Mouse (Mus musculus): Measurements from ENCODE around the gene Slc17a1.
A peak's percentile ranks its signal among the peaks of the same experiment; 100 is the strongest.

The Slc17a1 gene

DNA sequence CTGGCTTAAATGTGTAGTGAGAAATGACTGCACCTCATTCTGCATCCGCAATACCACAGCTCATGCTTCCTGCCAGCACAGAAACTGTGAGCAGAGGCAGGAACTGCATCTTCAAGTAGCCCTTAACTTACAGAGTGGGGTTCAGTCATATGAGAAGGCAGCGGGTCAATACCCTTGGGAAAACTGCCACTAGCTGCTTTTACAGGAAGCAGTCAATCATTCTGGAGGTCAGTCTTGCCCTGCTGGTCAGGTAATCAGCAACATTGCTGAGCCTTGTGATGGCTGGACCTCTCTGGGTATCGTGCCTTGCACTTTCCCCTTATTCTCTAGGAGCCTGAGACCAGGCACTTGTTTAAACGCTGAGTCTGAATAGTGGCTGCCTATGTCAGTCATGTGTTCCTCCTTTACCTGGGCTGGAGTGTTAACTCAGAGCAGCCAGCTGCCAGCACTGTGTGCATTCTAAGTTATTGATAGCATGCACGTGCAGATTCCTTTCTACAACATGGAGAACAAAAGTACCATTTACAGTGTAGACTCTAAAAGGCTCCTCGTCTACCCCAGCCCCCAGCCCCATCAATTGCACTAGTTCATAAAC lies 21.6 kb downstream of the Slc17a1 start:
- DNase-seq (ENCODE audit: low read depth, low spot score) = no peak

DNA sequence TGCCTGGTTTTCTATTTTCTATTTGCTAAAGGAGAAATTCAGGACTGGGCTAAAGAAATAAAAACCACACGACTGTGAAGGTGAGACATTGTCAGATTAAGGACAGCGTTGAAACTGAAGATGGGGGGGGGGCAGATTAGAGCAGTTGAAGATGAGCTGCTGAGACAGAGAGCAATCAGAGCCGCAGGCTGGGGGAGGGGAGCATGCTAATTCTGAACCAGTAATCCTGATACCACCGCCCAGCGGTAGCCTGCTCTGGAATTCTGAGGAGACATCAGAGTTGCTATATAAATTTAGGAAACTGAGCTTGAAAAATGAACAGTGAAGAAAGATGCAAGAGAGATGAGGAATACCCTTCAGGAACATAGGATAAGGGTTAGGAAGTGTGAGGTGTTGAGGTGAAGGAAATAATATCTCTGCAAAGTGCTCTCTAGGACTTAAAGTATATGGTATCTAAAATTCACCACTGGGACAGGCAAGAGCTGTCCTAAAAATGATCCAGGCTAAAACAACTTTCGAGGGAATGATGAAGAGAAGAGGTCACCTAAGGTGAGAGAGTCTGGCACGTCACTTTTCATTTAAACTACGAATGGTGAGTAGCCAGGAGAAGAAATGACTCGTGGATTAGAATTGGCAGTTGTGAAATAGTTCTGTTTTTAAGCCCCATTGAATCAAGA lies 25.2 kb downstream of the Slc17a1 start:
- no peak for DNase-seq (ENCODE audit: low read depth, low spot score)

DNA sequence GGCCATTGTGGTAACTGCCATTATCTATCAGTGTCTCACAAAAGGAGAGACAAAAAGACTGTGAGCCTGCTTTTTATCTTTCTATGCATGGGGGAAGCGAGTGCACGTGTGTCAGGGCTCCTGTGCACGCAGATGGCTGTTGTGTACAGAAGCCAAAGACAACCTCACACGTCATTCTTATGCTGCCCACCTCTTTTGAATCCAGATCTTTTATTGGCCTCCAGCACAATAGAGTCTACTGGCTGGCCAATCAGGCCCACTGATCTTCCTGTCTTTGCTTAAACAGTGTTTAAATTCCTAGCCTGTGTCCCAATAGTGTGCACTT lies 25.7 kb downstream of the Slc17a1 start:
- DNase-seq (ENCODE audit: low read depth, low spot score) = no peak

DNA sequence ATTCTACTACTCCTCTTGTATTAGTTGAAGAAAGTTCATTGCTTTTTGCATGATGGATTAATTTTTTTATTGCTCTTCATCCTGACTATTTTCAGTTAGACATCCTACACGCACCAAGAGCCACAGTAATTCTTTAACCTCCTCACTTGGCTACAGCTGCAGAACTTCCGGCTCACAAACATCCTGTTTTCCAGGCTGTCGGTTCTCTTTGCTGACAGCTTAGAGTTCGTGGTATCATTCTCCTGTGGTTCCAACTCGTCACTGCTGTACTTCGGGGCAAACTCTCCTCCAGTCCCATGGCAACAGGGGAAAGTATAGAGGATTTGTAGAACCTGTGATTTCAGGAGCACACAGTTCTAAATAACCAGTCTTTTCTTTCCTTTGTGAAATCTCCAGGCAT lies 30.7 kb downstream of the Slc17a1 start:
- no peak for DNase-seq (ENCODE audit: low read depth, low spot score)

DNA sequence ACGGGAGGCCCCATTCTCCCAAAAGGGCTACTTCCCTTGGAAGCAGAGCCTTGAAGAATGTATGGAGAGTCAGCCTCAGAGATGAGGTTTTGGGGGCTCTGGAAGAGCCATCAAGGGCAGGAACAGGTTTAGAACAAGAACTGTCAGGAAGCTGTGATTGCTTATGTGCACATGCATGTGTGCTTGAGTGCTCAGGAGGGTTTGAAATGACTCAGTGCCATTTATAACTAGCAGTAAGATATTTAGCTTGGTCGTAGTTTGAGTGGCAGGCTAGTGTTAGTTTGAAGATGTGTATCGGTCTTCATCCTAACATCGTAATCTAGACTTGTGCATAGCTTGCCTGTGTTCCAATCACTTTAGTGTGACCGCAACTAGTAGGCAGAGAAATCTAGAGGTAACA lies 39.4 kb downstream of the Slc17a1 start:
- DNase-seq (ENCODE audit: low read depth, low spot score) = no peak

DNA sequence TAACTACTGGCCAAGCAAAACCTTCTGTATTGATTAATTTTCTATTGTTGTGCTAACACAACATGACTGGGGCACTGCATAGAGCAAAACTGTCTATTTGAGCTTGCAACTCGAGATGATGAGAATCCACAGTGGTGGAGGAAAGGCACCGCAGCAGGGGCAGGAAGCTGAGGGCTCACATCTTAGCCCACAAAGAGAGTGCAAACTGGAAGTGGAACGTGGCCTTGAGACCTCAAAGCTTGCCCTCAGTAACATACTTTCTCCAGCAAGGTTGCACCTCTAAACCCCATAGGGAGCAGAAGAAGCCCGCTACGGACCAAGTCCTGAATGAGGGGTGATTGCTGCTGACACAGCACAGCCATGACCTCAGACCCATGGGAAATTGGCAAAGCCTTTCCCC lies 42.6 kb downstream of the Slc17a1 start:
- no peak for DNase-seq (ENCODE audit: low read depth, low spot score)

DNA sequence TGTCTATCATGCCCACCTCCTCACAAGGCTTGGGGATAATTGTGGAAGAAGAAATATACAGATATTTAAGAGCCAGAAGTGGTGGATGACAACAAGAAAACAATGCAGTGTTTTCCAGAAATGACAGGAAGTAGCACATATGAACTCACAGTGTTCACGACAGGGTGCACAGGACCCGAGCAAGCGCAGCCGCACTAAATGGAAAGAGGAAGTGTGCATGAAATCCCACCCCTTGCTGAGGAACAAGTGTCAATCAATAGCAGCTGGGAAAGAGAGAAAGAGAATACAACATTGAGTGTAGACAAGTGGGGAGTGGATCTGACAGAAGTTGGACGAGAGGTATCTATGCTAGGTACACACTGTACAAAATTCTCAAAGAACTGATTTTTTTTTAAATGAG lies 43.8 kb downstream of the Slc17a1 start:
- DNase-seq (ENCODE audit: low read depth, low spot score) = no peak

DNA sequence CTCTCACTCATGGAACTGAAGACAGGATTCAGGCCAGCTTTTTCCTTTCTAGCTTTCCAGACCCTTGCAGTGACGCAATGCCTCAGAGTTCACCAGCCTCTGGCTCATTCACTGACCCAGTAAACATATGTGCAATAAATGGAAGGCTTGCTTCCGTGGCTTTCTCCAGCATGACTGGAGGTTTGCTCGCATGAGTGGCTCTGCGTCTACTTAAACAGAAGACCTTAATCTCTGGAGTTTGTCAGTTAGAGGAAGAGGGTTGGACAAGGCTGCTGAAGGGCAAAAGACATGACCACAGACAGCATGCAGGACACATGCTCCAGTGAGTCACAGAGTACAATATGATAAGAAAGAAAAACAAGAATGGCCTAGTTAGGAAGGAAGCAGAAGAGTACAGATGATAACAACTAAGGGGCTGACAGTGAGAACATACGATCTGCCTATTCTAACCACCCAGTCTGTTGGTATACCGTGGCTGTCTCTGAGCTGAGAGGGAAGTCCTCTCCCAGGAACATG lies 46.3 kb downstream of the Slc17a1 start:
- no peak for DNase-seq (ENCODE audit: low read depth, low spot score)

DNA sequence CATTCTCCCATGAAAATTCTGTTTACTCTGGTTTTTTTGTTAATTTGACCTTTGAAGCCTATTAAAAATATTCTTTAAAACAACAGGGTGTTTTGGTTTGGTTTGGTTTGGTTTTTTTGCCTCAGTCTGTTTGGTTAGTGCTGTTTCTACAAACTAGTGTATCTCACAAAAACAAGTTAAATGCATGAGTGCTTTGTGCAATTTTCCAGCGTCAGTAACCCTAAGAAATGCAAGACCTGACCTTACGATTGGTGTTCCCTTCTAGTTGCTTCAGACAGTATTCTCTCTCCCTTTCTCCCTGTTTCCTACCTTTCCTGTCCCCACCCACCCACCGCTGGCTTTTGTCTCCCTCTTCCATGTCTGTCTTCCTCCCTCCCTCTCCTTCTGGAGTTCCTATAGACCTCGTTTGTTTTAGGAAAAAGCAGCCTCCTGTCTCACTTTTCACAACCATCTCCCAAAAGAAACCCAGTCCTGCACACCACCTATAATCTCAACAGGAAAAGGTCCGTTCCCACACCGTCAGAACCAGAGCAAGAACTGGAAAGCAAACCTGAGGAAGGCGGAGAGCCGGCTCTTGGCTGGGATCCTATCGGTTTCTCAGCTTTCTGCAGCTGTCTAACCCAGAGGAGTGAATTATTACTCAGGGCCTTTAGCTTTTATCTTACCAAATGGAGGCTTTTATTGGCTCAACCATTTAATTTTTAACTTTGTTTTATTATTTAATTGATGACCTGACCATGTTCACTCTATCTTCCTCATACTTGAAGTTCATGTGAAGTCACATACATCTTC lies 47.0 kb downstream of the Slc17a1 start, which contains the start of gene Slc17a4:
Gene Slc17a4, minus strand, starts transcription at position 634 of the 792 bp plus-strand sequence.
- no peak for DNase-seq (ENCODE audit: low read depth, low spot score)

DNA sequence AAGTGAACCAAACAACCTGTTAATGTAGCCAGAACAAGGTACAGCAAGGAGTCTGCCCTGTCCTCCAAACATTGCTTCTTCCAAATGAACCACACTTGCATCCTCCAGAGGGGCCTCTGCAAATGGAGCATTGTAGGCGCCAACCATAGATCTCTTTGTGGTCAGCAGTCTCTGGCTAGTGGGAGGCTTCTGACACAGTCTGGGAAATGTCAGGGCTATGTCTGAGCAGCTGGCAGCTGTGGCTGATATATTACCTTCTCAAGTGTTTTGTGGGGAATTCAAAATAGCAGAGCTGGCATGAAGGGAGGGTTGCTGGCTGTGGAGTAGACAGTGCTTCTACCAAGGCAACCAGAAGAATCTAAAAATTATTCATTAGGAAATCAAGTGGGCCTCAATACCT lies 48.6 kb downstream of the Slc17a1 start:
- DNase-seq (ENCODE audit: low read depth, low spot score) = no peak

DNA sequence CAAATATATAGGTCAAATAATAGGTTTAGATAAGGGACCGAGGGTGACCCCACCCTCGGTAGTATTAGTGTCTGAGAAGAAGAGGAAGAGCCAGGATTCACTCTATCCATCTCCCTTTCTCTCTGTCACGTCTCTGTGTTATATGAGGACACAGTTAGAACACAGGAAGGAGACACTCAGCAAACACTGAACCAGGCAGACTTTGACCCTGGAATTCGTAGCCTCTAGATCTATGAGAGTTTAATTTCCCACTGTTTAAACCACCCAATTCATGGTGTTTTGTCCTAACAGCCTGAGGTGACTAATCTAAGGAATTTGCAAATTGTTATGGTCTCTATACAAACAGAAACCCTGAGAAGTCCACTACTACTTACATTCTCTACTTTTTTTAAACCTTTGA lies 50.1 kb downstream of the Slc17a1 start:
- no peak for DNase-seq (ENCODE audit: low read depth, low spot score)

DNA sequence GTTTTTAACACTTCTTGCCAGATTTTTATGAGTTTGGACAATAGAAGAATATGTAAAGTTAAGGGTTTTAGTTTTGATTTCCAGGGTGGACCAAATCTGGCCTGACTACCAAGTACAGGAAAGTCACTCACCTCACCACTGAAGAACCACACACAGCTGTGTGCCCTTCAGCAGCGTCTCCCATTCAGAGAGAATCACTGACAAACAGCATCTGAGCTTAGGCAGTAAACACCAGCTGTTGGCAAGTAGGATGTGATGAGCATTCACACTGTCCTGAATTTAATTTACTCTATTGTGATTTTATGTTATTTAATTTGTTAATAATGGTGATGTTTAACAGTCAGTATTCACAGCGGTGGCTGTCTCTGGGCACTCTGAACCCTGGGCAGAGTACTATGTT lies 58.2 kb downstream of the Slc17a1 start:
- DNase-seq (ENCODE audit: low read depth, low spot score) = no peak

DNA sequence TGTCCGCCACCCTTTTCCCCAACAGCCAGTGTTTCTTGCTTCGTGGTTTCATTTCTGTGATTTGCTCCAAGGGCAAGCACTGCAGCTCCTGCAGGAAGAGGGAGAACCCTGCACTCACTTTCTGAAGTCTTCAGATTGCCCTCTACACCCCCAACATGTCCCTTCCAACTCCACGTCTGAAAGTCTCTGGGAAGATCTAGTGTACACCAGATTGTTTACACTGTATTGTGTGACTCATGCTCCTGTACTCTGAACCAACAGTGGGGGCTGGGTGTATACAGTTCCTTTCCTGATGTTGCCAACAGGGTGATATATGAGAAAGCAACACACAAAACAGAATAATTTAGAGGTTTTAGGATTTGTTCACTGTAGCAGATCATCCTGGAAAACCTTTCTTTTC lies 61.1 kb downstream of the Slc17a1 start:
- DNase-seq (ENCODE audit: low read depth, low spot score) = no peak

DNA sequence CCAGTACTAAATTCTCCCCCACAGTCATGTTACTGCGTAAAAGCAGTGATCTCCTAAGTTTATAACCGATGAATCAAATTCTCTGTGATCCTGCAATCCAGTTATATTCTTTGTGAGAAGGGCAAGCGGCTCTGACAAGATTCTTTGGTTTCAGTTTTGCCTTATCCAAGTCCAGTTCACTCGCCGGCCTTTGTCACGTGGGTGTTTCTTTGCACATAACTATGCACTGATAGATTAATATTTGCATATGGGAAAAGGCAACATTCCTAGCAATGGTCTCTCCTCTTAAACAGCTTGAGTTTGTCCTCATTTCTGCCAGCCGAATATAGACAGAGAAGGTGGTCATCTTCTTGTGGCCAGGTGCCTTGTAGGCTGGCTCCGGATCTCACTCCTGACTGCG lies 62.9 kb downstream of the Slc17a1 start:
- no peak for DNase-seq (ENCODE audit: low read depth, low spot score)

DNA sequence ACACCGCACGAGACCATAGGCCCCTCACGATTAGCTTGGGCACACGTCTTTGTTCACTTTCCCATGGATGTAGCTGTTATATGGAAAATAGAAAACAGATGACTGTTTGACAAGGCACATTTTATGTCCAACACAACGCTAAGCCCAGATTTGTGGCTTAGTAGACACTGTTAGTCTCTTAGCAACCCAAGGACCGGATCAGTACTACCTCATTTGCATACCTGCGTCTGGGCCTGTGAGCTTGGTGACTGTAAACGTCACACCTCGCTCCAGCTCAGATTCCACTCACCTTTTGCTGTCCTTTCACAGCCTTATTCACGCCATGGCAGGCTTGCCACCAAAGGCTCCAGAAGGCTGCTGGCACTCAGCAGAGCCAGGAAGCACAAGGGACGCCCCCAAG lies 63.4 kb downstream of the Slc17a1 start:
- DNase-seq (ENCODE audit: low read depth, low spot score) = peak; percentile 16

DNA sequence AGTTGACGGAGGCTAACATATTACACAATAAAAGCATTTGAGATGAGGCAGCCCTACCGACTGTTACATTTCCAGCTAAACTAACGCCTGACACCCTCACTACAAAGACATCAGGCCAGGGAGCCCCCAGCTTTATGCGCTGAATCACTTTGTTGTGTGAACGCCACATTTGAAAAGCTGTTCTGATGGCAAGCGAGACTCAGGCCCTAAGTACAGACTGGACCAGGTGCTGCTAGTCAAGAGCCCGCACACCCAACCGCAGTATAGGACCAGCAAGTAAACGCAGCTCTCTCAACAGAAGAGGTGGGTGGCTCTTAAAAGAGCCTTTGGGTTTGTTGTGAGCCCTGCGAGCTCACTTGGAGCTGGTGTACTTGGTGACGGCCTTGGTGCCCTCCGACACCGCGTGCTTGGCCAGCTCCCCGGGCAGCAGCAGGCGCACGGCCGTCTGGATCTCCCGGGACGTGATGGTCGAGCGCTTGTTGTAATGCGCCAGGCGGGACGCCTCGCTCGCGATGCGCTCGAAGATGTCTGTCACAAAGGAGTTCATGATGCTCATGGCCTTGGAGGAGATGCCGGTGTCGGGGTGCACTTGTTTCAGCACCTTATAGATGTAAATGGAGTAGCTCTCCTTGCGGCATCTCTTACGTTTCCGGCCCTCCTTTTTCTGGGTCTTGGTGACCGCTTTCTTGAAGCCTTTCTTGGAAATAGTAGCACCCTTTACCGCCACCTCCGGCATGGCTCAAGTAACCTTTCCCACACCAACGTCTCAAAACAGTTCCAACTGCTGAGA lies 66.1 kb downstream of the Slc17a1 start, which contains the start of gene Hist1h2ba:
Gene Hist1h2ba, minus strand, starts transcription at position 736 of the 790 bp plus-strand sequence.
- peak; percentile 51 for DNase-seq (ENCODE audit: low read depth, low spot score)

DNA sequence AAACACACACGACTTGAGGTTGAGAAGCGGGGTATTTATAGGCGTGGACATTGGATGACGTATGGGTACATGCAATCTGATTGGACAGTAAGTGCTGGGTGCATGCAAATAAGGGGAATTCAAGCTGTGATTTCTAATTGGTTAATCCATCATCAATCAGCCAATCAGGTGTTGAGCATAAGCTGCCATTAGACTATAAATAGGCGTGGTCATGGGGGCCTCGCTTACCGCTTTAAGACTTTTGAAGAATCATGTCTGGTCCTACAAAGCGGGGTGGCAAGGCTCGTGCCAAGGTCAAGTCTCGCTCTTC lies 66.6 kb downstream of the Slc17a1 start, which contains the start of gene Hist1h2aa:
Gene Hist1h2aa, plus strand, starts transcription at position 252 of the 310 bp plus-strand sequence.
- DNase-seq (ENCODE audit: low read depth, low spot score) = peak; percentile 87

DNA sequence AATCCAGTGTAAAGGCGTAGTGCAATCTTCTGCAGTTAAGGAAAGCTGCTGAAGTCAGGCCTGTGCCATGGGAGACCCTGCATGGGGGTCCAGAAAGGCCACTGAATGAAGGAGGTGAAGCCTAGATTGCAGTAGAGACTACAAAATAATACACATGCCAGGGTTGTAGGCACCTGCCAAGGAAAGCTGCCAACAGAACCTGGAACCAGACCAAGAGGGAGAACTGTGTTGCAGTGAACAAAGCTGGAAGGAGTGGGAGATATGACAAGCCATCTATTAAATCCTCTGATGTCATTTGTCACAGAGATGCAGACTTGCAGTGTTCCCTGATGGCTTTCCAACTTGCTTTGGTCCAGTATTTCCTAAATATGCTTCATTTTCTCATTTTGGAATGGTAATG lies 71.1 kb downstream of the Slc17a1 start:
- no peak for DNase-seq (ENCODE audit: low read depth, low spot score)

DNA sequence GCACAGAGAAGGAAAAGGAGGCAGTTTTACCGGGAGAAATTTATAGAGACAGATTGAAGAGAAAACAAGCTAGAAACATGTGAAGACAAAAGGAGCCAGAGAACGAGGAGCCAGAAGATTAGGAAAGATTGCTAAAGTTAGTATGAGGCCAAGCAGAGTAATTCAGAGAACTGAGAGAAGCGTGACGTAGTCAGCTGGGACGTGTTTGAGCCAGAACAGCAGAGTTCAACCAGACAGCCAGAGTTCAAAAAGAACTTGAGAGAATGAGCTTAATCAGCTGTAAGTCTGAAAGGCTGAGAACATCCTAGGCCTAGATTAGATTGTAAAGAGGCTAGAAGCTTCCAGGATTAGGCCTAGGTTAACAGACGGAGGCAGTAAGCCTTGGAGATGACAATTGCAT lies 72.7 kb downstream of the Slc17a1 start:
- no peak for DNase-seq (ENCODE audit: low read depth, low spot score)

DNA sequence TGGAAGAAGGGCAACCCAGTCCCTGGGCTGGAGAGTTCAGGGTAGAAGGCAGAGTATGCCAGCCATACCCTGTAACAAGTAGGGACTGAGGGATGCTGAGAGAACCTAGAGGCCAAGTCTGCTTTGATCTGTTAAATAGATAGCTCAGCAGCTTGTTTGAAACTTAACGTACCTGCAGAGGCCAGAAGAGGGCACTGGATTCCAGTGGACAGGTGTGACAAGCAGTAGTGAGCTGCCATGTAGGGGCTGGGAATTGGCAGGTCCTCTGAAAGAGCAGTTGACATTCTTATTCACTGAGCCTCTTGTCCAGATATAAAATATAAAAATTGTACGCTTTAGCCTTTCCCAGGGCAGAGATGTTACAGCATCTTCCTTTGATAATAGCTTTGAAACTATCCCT lies 75.3 kb downstream of the Slc17a1 start:
- peak; percentile 34 for DNase-seq (ENCODE audit: low read depth, low spot score)
